Mouse (Mus musculus) hindbrain, postnatal 0 days (tissue): Measurements from ENCODE around the gene Tra2b. TPM values are rescaled to one million over a fixed set of nuclear protein-coding genes. Genes with fewer than 3 reads are reported as not detected.
"Not testable (repeated sequence)": the region's sequence is repeated elsewhere in the genome, so short reads cannot be mapped to it uniquely, and the experiment has no call there.

ENCODE experiments used
- ATAC-seq: fragments of 200-750 bp; cut with Nextera tagmentation; 2 replicates; pipeline ENCODE4 v1.8.0; 2017; ENCODE audit warnings: mild to moderate bottlenecking, moderate TSS enrichment, moderate library complexity
- DNase-seq: peaks from one replicate; pipeline ENCODE4 v3.0.0-alpha.2; 2015; ENCODE audit warnings: low spot score
- H3K27ac ChIP-seq: fragments of 300-500 bp; sonication (generic); 2 replicates; pipeline ENCODE4 v1.5.1; 2014; ENCODE audit warnings: mild to moderate bottlenecking
- H3K27me3 ChIP-seq: fragments of 300-500 bp; sonication (generic); 2 replicates; pipeline ENCODE4 v1.6.1; 2014; ENCODE audit warnings: low read length, mixed read lengths; ENCODE audit not compliant: insufficient read depth
- H3K36me3 ChIP-seq: fragments of 300-500 bp; sonication (generic); 2 replicates; pipeline ENCODE4 v1.6.1; 2014; ENCODE audit warnings: low read length, mixed read lengths; ENCODE audit not compliant: insufficient read depth
- H3K4me1 ChIP-seq: fragments of 300-500 bp; sonication (generic); 2 replicates; pipeline ENCODE4 v1.6.1; 2014; ENCODE audit warnings: antibody characterized with exemption, low read length, mixed read lengths; ENCODE audit not compliant: insufficient read depth
- H3K4me2 ChIP-seq: fragments of 300-500 bp; sonication (generic); 2 replicates; pipeline ENCODE4 v1.6.1; 2014; ENCODE audit warnings: low read depth, mild to moderate bottlenecking, low read length, moderate library complexity, mixed read lengths
- H3K4me3 ChIP-seq: fragments of 300-500 bp; sonication (generic); 2 replicates; pipeline ENCODE4 v1.5.1; 2014; ENCODE audit warnings: low read length
- H3K9ac ChIP-seq: fragments of 300-500 bp; sonication (generic); replicated peaks from 2 replicates; pipeline ENCODE4 v1.6.1; 2014; ENCODE audit warnings: mild to moderate bottlenecking, low read length, moderate library complexity, mixed read lengths
- H3K9me3 ChIP-seq: fragments of 300-500 bp; sonication (generic); 2 replicates; pipeline ENCODE4 v1.6.1; 2016; ENCODE audit warnings: low read length, mixed read lengths
- CTCF ChIP-seq: IDR thresholded peaks from 2 replicates; pipeline ENCODE4 v1.5.1; 2016; ENCODE audit warnings: antibody characterized with exemption, control low read depth, low read depth
- WGBS: fragments of 180-500 bp; shearing (Covaris S2); extraction: QIAGEN DNeasy Blood & Tissue Kit; methylation state at CpG from one replicate; pipeline ENCODE4 v1.1.7; 2014; 5-methylcytosine and 5-hydroxymethylcytosine counted together
- polyA plus RNA-seq: library from polyadenylated mRNA; unstranded; fragments of >200 nt; fragmentation: Nextera tagmentation; extraction: Ambion mirVana; gene quantifications from 2 replicates; pipeline ENCODE4 v1.2.1, GENCODE M21; 2015
- total RNA-seq: library from RNA; depleted of rRNA; stranded (reverse); fragments of >200 nt; gene quantifications from 2 replicates; pipeline ENCODE4 v1.2.3, GENCODE M21; 2014; rRNA removed

Tra2b gene
- total RNA-seq (111 and 117 TPM in 2 replicates), polyA plus RNA-seq (202 and 205 TPM in 2 replicates)

DNA sequence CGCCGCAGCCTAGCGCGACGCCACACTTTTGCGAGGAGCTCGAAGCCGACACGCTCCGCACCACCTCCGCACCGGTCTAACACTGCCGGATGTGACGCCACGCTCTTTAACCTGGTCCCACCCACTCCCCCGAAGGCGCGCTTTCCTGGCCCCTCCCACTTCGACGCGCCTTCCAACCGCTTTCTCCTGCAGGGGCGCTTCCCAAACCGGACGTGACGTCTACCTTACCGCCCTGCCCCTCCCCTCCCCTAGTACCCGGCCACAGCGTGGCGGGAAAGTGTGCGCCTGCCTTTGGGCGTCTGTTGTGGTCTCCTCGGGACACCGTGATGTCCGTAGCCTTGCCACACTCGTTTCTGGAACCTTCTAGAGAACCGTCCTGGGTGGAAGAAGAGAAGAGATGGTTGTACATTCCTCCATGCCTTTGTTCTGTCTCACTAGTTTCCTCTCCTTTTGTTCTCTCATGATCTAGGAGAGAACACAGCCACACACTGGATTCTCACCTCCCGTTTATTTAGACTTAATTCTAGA, at the start of gene Tra2b:
Tra2b (minus strand) TSS at position 157 of the 528 bp plus-strand sequence.
- Histone ChIP-seq H3K9me3 (no peaks in the 10 kb centered on the region), H3K27ac (peak within 1 kb of the TSS; percentile 97), H3K4me2 (peak within 1 kb of the TSS; percentile 59), H3K36me3 (no peaks in the 10 kb centered on the region), H3K4me3 (peak within 1 kb of the TSS; percentile 91), H3K27me3 (no peaks in the 10 kb centered on the region), H3K4me1 (peaks cover 17% of the 10 kb centered on the region), H3K9ac (peak within 1 kb of the TSS; percentile 92)
- WGBS = under 1% methylated on average over 38 of the region's 38 CpGs
- peak; percentile 67 for TF ChIP-seq CTCF
- ATAC-seq (peak; percentile 98), DNase-seq (peak; percentile 99)

- ATAC-seq (no peak), DNase-seq (peak; percentile 69)
- 15% methylated on average over 1 of the region's 1 CpGs for WGBS
- Histone ChIP-seq H3K4me1 (no peaks in the 10 kb centered on the region), H3K9ac (no peak overlapping the region), H3K9me3 (no peaks in the 10 kb centered on the region), H3K27me3 (no peaks in the 10 kb centered on the region), H3K4me3 (no peak overlapping the region), H3K36me3 (no peaks in the 10 kb centered on the region), H3K4me2 (no peak overlapping the region), H3K27ac (no peak overlapping the region)
- TF ChIP-seq CTCF = peak; percentile 83
These were observed 44.8 kb upstream of the Tra2b start for GRCm38 (mm10) chr16:22310649-22311048.

DNA sequence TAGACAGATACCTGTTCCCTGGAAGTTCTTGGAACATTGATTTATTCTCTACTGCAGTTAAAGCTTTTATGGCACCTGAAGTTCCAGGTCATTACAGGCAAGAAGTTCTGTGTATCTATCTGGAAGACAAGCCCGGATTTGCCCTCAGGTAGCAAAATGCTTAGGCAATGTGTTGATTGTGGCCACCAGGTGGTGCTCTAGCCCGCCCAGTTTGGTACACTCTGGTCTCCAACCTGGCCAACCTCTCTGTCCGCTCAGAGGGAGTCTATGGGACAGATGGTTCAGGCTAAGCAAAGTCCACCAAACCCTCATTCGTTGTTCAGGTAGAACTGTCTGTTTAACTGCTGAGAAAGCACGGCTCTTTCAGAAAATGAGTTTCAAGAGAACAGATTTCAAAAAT, 36.8 kb upstream of the Tra2b start:
- 31% methylated on average over 5 of the region's 5 CpGs for WGBS
- ATAC-seq = peak; percentile 55; the same call in 1 of the 2 replicates

DNA sequence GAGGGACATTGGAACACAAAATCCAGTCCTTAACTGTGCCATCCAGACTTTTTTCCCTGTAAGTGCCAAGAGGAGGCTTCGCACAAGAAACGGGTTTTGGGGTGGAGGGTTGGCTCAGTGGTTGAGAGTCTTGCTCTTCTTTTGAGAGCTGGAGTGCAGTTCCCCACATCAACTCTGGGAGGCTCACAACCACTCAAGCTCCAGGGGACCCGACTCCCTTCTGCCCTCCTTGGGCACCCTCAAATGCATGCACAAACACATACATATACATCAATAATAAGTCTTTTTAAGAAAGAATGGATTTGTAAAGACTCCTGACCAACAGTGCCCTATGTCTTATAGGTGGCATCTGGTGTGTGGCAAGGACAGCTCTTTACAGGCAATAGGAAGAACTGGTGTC, 35.6 kb upstream of the Tra2b start:
- Histone ChIP-seq H3K9me3 (no peaks in the 10 kb centered on the region), H3K27me3 (no peaks in the 10 kb centered on the region), H3K4me2 (no peak overlapping the region), H3K27ac (no peak overlapping the region), H3K36me3 (no peaks in the 10 kb centered on the region), H3K9ac (no peak overlapping the region), H3K4me1 (no peaks in the 10 kb centered on the region), H3K4me3 (no peak overlapping the region)
- WGBS = 70% methylated on average over 3 of the region's 3 CpGs
- peak; percentile 25 for TF ChIP-seq CTCF
- ATAC-seq (no peak), DNase-seq (no peak)

More for the DNA sequence above, 36.8 kb upstream of the Tra2b start:
- no peaks in the 10 kb centered on the region for H3K9me3 ChIP-seq
- H3K36me3 ChIP-seq = no peaks in the 10 kb centered on the region
- peak; percentile 92 for TF ChIP-seq CTCF
- H3K4me1 ChIP-seq = no peaks in the 10 kb centered on the region
- H3K9ac ChIP-seq = no peak overlapping the region
- no peak overlapping the region for H3K4me3 ChIP-seq
- DNase-seq = peak; percentile 85
- no peaks in the 10 kb centered on the region for H3K27me3 ChIP-seq
- no peak overlapping the region for H3K27ac ChIP-seq
- H3K4me2 ChIP-seq = no peak overlapping the region

GRCm38 (mm10) chr16:22296901-22297300, 31.1 kb upstream of the Tra2b start:
- no peak overlapping the region for H3K4me2 ChIP-seq
- H3K9ac ChIP-seq = no peak overlapping the region
- no peaks in the 10 kb centered on the region for H3K36me3 ChIP-seq
- no peak overlapping the region for H3K4me3 ChIP-seq
- no peaks in the 10 kb centered on the region for H3K9me3 ChIP-seq
- no peak for DNase-seq
- no peaks in the 10 kb centered on the region for H3K27me3 ChIP-seq
- ATAC-seq = no peak
- WGBS = 73% methylated on average over 6 of the region's 6 CpGs
- no peak overlapping the region for H3K27ac ChIP-seq
- no peak for TF ChIP-seq CTCF
- no peaks in the 10 kb centered on the region for H3K4me1 ChIP-seq

- H3K27ac ChIP-seq, H3K36me3 ChIP-seq, H3K4me2 ChIP-seq, H3K9ac ChIP-seq, H3K4me1 ChIP-seq, H3K9me3 ChIP-seq, H3K4me3 ChIP-seq, ATAC-seq, DNase-seq, H3K27me3 ChIP-seq: not testable (repeated sequence)
- WGBS = 97% methylated on average over 14 of the region's 14 CpGs
These were observed 29.0 kb upstream of the Tra2b start for GRCm38 (mm10) chr16:22294812-22295211.

DNA sequence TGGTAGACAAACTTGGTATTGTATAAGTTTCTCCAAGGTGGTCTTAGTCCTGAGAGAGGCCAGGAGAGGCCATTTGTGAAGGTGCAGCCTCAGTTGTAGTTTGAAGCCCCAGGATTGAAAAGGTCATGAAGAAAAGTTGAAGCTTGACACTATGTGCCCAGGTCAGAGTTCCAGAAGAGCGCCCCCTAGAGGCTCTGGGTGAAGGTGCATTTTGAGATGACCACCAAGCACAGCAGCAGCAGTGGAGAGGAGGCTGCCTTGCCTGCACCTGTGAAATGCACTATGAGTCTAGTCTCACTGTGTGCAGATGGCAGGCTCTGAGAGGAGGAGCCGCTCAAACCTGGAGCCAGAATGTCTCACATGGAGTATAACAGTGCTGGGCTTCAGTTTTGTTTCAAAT, 27.8 kb upstream of the Tra2b start:
- no peak overlapping the region for H3K4me2 ChIP-seq
- DNase-seq (no peak), ATAC-seq (no peak)
- H3K9ac ChIP-seq = no peak overlapping the region
- no peaks in the 10 kb centered on the region for H3K36me3 ChIP-seq
- no peak for TF ChIP-seq CTCF
- H3K4me3 ChIP-seq = no peak overlapping the region
- no peak overlapping the region for H3K27ac ChIP-seq
- H3K9me3 ChIP-seq = 0 out of 2 replicates have a peak, but pooled peaks cover 3% of the 10 kb centered on the region
- H3K4me1 ChIP-seq = no peaks in the 10 kb centered on the region
- 49% methylated on average over 2 of the region's 2 CpGs for WGBS
- no peaks in the 10 kb centered on the region for H3K27me3 ChIP-seq
